30 mouse cellular contexts compared by ENCODE assay signal in genomic region chr13:111259711-111260110, GRCm38 (mm10). TPM values are rescaled to one million over a fixed set of nuclear protein-coding genes. Genes with fewer than 3 reads are reported as not detected.
DNase-seq lines count a peak whose midpoint lies in the region; ATAC-seq and TF ChIP-seq lines count a peak whose summit lies in the region.
"Had no signal": no experiment of that assay in that cellular context is flagged by ENCODE, and none has a peak within 500 bp of the region (broad histone marks: within the 10 kb centered on the region; RNA-seq: fewer than 3 reads in every experiment).

No protein-coding gene starts in this region.

- no peak overlapping the region for H3K27ac ChIP-seq in heart, embryonic 10.5 days
- H3K27ac ChIP-seq in heart, embryonic 12.5 days (ENCODE audit: poor library complexity, severe bottlenecking): no peak overlapping the region
- H3K27ac ChIP-seq in embryonic facial prominence, embryonic 14.5 days (replicated peaks; ENCODE audit: low read depth, low read length): no peak overlapping the region
- H3K27ac ChIP-seq in stomach, postnatal 0 days (replicated peaks): no peak overlapping the region
- H3K27ac ChIP-seq: forebrain, embryonic 13.5 days; gastrocnemius, adult 2 months; heart, embryonic 13.5 days; hindbrain, embryonic 14.5 days; hindbrain, postnatal 0 days had no signal

- 71% methylated on average over 7 of the region's 7 CpGs for WGBS in heart, embryonic 10.5 days
- WGBS in heart, embryonic 12.5 days: 75% methylated on average over 7 of the region's 7 CpGs
- WGBS in embryonic facial prominence, embryonic 14.5 days: 29% methylated on average over 7 of the region's 7 CpGs
- 56% methylated on average over 7 of the region's 7 CpGs for WGBS in stomach, postnatal 0 days

- TF ChIP-seq EP300 in stomach, postnatal 0 days (optimal IDR thresholded peaks at IDR 0.05): no peak

- H3K27me3 ChIP-seq in heart, embryonic 10.5 days (ENCODE audit: insufficient read depth, poor library complexity, severe bottlenecking): no peaks in the 10 kb centered on the region
- no peaks in the 10 kb centered on the region for H3K27me3 ChIP-seq in heart, embryonic 12.5 days (replicated peaks)
- no peaks in the 10 kb centered on the region for H3K27me3 ChIP-seq in embryonic facial prominence, embryonic 14.5 days (replicated peaks; ENCODE audit: control insufficient read depth, insufficient read depth, low read length)
- H3K27me3 ChIP-seq in stomach, postnatal 0 days (ENCODE audit: control insufficient read depth, insufficient read depth, low read length): no peaks in the 10 kb centered on the region
- H3K27me3 ChIP-seq: CH12.LX; forebrain, embryonic 13.5 days; heart, embryonic 13.5 days had no signal

- H3K4me3 ChIP-seq in heart, embryonic 10.5 days: no peak overlapping the region
- H3K4me3 ChIP-seq in heart, embryonic 12.5 days: no peak overlapping the region
- no peak overlapping the region for H3K4me3 ChIP-seq in embryonic facial prominence, embryonic 14.5 days (ENCODE audit: low read depth, low read length)
- H3K4me3 ChIP-seq in stomach, postnatal 0 days (ENCODE audit: low read depth, low read length): no peak overlapping the region
- H3K4me3 ChIP-seq: forebrain, embryonic 10.5 days; forebrain, embryonic 13.5 days; gastrocnemius, adult 2 months; heart, embryonic 13.5 days had no signal

- no peaks in the 10 kb centered on the region for H3K4me1 ChIP-seq in heart, embryonic 10.5 days
- H3K4me1 ChIP-seq in heart, embryonic 12.5 days (replicated peaks): no peaks in the 10 kb centered on the region
- peaks cover 5% of the 10 kb centered on the region; the same call in 1 of the 2 replicates for H3K4me1 ChIP-seq in embryonic facial prominence, embryonic 14.5 days (ENCODE audit: control insufficient read depth, insufficient read depth, low read length)
- H3K4me1 ChIP-seq in stomach, postnatal 0 days (replicated peaks; ENCODE audit: control insufficient read depth, insufficient read depth): no peaks in the 10 kb centered on the region
- H3K4me1 ChIP-seq: heart, embryonic 13.5 days had no signal

- H3K9me3 ChIP-seq in heart, embryonic 10.5 days: no peaks in the 10 kb centered on the region
- no peaks in the 10 kb centered on the region for H3K9me3 ChIP-seq in heart, embryonic 12.5 days (replicated peaks)
- no peaks in the 10 kb centered on the region for H3K9me3 ChIP-seq in embryonic facial prominence, embryonic 14.5 days (ENCODE audit: control insufficient read depth, low read length)
- H3K9me3 ChIP-seq in stomach, postnatal 0 days (ENCODE audit: control insufficient read depth, low read length): no peaks in the 10 kb centered on the region
- H3K9me3 ChIP-seq: forebrain, embryonic 10.5 days; forebrain, embryonic 13.5 days; G1E; heart, embryonic 13.5 days had no signal

- H3K36me3 ChIP-seq in heart, embryonic 10.5 days: no peaks in the 10 kb centered on the region
- H3K36me3 ChIP-seq in heart, embryonic 12.5 days: no peaks in the 10 kb centered on the region
- H3K36me3 ChIP-seq in embryonic facial prominence, embryonic 14.5 days (ENCODE audit: control insufficient read depth, insufficient read depth, low read length): no peaks in the 10 kb centered on the region
- no peaks in the 10 kb centered on the region for H3K36me3 ChIP-seq in stomach, postnatal 0 days (ENCODE audit: control insufficient read depth, insufficient read depth, low read length)
- H3K36me3 ChIP-seq: forebrain, embryonic 10.5 days; G1E; heart, embryonic 13.5 days had no signal

- no peak for TF ChIP-seq CTCF in stomach, postnatal 0 days (IDR thresholded peaks at IDR 0.05; ENCODE audit: low read depth)

- no peak overlapping the region for H3K4me2 ChIP-seq in heart, embryonic 12.5 days
- H3K4me2 ChIP-seq in embryonic facial prominence, embryonic 14.5 days (ENCODE audit: low read depth, low read length): no peak overlapping the region
- H3K4me2 ChIP-seq in stomach, postnatal 0 days (replicated peaks; ENCODE audit: low read depth): no peak overlapping the region
- H3K4me2 ChIP-seq: forebrain, embryonic 13.5 days; heart, embryonic 13.5 days; hindbrain, embryonic 14.5 days had no signal

- ATAC-seq in heart, embryonic 12.5 days (ENCODE audit: insufficient number of reproducible peaks, low FRiP score): no peak
- ATAC-seq in embryonic facial prominence, embryonic 14.5 days (ENCODE audit: low read depth): no peak; the same call in 1 of the 2 replicates
- ATAC-seq in stomach, postnatal 0 days (ENCODE audit: low FRiP score, low TSS enrichment): no peak
- no peak for ATAC-seq in activated CD4-positive, CD25-positive, alpha-beta regulatory T cell, adult 4 months
- ATAC-seq: forebrain, embryonic 16.5 days; hindbrain, postnatal 0 days; inflammation-experienced regulatory T-cells, adult 6 months; intestine, embryonic 16.5 days had no signal

- peak; percentile 4 for DNase-seq in heart, embryonic 10.5 days (ENCODE audit: low spot score)
- peak; percentile 68 for DNase-seq in embryonic facial prominence, embryonic 14.5 days (ENCODE audit: low spot score)
- peak; percentile 33 for DNase-seq in forelimb bud, embryonic 11.5 days (ENCODE audit: low read depth, low spot score)
- DNase-seq in skeletal muscle tissue, adult 2 months (ENCODE audit: low read depth, low spot score): peak; percentile 10
- DNase-seq in stomach, postnatal 0 days (ENCODE audit: low spot score): no peak
- DNase-seq: adrenal gland, postnatal 10 days; B cell, adult 2 months; cerebellum, adult 11 months; cerebellum, adult 2 months; cerebellum, adult 9-11 months; cerebellum, postnatal 25 days; gastrocnemius, adult 2 months; gastrocnemius, postnatal 14 days; heart, adult 11 months; heart, postnatal 14 days; heart, postnatal 4 days had no signal

- no peak overlapping the region for H3K9ac ChIP-seq in heart, embryonic 12.5 days
- no peak overlapping the region for H3K9ac ChIP-seq in embryonic facial prominence, embryonic 14.5 days (ENCODE audit: low read depth, low read length)
- H3K9ac ChIP-seq in stomach, postnatal 0 days (ENCODE audit: low read length): no peak overlapping the region
- H3K9ac ChIP-seq: forebrain, embryonic 13.5 days; heart, embryonic 13.5 days; hindbrain, embryonic 14.5 days had no signal

RNA-seq across cellular contexts. Expression of gene Actbl2, which starts 4.9 kb away (rescaled TPM):
- polyA plus RNA-seq in heart, embryonic 10.5 days (2016; fragmentation: Nextera tagmentation; extraction: Ambion mirVana): not detected in 2 replicates
- not detected in 2 replicates for polyA plus RNA-seq in heart, embryonic 12.5 days (2016; fragmentation: Nextera tagmentation; extraction: Ambion mirVana)
- polyA plus RNA-seq in embryonic facial prominence, embryonic 14.5 days (2014; fragmentation: Nextera tagmentation; extraction: Ambion mirVana): 0.12 TPM in 1 of 2 replicates, not detected in the other
- not detected in 2 replicates for polyA plus RNA-seq in stomach, postnatal 0 days (2015; fragmentation: Nextera tagmentation; extraction: Ambion mirVana)
- polyA plus RNA-seq in activated CD4-positive, CD25-positive, alpha-beta regulatory T cell, adult 4 months (2017; shearing (Covaris generic)): under 1 TPM in 1 of 2 experiments, not detected in 1; 0.28 TPM
- polyA plus RNA-seq: forebrain, embryonic 10.5 days; forebrain, embryonic 13.5 days; forebrain, embryonic 16.5 days; G1E; heart, embryonic 13.5 days; heart, embryonic 16.5 days; hindbrain, embryonic 11.5 days; hindbrain, postnatal 0 days; intestine, embryonic 16.5 days had no signal
